Mouse (Mus musculus) fibroblast of lung, adult 2 months (primary cell): ENCODE data around the gene Dnajc11.

ENCODE experiments used
- DNase-seq: peaks from one replicate; pipeline ENCODE4 v3.0.0-alpha.2; 2011; ENCODE audit warnings: low read depth

The Dnajc11 gene

GRCm38 (mm10) chr4:151932576-151933504, 651 bp upstream of the Dnajc11 start:
- DNase-seq = no peak

GRCm38 (mm10) chr4:151934215-151934572, 703 bp downstream of the Dnajc11 start:
- no peak for DNase-seq

DNA sequence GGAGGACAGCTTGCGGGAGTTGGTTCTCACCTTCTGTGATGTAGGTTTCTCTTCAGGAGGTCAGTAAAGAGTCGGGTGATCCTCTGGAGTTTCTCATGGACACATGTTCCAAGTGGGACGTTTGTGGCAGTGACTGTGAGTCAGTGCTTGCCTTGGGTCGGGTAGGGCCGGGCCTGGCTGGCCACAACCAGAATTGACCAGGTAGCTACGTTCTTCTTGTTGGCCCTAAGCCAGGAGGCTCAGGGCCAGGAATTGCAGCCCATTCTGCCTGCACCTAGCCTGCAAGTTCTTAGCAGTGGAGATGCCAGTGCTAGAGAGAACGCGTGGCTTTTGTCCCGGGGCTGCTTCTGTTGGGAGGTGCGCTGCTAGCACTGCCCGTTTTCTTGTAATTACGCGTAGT, 4.0 kb downstream of the Dnajc11 start:
- no peak for DNase-seq

GRCm38 (mm10) chr4:151938089-151938488, 4.6 kb downstream of the Dnajc11 start:
- no peak for DNase-seq

DNA sequence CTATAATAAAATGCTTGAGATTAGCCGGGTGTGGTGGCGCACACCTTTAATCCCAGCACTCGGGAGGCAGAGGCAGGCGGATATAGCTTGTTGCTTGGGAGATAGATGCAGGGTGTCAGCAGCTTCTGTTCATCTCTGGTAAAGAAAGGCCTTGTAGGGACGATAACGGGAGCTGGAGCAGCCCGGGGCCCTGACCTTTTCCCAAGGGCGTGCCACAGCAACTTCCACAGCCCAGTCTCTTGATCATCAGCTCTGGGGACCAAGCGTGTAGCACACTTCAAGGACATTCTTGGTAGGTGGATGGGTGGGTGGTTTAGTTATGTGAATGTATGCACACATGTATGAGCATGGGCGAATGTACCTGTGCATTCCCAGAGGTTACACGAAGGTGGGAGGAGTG, 12.7 kb downstream of the Dnajc11 start:
- no peak for DNase-seq

DNA sequence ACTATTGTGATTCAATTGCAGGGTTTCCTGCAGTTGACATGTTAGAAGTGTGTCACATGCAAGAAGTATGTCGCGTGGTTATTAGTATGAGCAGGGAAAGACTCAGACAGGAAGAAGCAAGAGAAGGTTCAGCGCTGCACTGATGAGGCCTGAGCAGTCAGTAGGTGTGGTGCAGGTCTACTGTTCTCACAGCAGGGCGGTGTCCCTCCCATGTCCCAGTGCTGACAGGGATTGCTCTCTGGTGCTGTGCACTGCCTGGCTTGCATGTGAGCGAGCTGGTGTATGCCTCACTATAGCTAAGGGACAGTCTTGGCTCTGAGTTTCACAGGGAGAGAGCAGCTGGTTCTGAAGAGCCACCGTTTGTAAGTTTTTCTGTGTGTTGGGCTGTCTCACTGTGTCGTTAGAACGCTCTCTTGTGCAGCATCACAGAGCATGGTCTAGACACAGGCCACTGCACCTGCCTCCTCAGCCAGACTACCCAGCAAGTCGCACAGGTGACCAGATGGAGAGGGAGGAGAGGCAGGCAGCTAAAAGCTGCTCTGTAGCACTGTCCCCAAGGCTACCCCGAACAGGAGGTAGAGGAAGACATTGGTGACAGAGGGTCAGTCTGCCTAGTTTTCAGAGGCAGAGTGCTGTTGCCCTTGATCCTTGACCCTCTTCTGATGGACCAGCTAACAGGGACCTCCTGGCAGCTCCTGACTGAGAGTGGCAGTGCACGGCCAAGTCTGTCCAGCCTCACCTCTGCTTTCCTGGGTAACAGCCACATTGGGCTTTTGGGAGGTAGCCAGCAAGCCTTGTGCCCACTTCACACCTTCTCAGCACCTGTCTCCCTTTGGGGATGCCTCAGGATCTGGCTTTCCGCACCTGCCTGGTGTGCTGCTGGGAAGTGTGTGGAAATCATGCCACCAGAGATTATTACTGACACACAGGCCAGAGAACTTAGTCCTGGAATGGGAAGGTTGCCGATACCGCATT, 15.3 kb downstream of the Dnajc11 start:
- no peak for DNase-seq

DNA sequence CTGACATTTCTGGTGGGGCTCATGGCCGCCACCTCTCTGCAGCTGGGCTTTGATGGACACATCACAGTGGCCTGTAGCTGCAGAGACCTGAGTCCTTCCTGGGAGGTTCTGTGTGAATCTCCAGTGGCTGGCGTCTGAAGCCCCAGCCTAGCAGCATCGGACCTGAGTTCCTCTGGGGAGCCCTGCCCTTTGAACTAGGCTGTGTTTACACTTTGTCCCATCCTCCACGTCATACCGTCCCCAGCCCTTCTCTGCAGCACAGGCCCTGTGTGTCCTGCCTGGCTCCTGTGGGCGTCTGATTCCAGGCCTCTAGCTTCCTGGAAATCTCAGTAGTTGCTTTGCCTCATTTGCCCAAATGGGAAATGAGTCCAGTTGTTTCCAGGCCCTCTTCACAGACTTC, 19.7 kb downstream of the Dnajc11 start:
- DNase-seq = no peak

GRCm38 (mm10) chr4:151955791-151956190, 22.3 kb downstream of the Dnajc11 start:
- DNase-seq = no peak

DNA sequence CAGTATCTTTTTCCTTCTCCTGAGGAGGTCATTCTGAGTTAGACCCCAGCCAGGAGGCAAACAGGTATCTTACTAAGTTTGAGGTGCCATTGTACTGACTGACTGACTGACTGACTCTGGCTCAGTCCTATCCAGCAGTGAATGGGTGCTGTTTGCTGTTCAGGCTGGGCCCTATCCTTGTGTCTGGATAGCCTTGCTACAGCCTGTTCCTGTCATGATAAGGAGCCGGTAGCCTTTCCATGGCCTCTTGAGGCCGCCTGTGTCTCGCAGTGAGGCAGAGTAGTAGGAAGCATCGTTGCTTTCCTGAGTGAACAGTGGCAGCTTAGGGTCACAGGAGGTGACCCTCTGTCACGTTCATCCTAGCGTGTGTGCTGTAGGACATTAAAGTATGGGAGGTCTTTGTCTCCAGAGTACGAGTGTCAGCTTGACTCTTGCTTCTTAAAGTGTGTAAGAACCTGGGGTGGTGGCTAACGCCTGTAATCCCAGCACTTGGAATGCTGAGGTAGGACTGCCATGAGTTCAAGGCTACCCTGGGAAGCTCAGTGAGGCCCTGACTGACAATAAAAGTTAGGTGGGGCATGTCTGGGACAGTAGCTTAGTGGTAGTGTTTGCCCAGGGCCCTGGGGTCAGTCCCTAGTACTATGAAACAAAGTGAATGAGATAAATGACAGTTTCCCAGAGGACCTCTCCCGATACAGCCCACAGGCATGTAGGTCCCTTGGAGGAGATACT, 24.3 kb downstream of the Dnajc11 start:
- DNase-seq = no peak

GRCm38 (mm10) chr4:151959849-151960512, 26.5 kb downstream of the Dnajc11 start:
- DNase-seq = no peak

DNA sequence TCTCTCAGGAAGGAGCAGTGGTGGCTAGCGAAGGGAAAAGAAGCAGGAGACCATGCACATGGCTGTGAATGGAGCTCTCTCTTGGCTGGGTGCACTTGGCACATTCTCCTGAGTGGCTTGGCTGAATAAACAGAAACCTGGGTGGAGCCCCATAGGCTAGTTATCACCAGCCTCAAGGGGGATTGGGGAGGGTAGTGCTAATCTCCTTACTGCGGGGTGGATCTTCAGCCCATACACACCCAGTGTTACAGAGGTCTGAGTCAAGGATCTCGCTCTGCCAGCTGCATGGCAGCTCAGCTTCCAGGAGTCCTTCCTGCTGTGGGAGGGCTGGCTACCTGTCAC, 27.0 kb downstream of the Dnajc11 start:
- no peak for DNase-seq

GRCm38 (mm10) chr4:151962817-151963216, 29.3 kb downstream of the Dnajc11 start:
- DNase-seq = no peak

DNA sequence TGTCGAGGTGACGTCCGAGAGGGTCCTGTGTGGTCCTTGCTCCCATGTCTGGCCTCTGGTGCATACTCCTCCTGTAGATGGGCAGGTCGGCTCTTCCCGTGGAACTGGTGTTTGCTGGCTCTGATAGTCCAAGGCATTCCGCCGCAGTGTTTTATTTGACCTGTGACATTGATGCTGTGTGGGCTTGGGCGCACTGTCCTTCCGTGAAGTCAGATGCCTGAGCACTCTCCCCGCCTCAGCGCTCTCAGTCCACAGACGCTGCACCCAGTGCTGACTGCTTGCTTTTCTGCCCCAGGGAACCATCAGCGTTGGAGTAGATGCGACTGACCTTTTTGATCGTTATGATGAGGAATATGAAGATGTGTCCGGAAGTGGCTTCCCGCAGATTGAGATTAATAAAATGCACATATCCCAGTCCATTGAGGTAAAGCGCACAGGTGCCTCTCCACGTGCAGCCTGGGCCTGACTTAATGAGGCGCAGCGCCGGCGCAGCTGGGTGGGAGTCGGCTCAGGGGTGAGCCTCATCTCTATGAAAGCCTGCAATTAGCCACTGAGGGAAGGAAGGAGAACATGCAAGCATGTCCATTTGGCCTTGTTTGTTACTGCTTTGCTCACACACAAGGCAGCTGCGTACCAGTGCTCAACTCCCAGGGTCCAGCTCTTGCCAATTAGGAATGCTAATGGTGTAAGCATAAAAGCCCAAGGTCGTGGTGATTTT, 34.9 kb downstream of the Dnajc11 start:
- no peak for DNase-seq

DNA sequence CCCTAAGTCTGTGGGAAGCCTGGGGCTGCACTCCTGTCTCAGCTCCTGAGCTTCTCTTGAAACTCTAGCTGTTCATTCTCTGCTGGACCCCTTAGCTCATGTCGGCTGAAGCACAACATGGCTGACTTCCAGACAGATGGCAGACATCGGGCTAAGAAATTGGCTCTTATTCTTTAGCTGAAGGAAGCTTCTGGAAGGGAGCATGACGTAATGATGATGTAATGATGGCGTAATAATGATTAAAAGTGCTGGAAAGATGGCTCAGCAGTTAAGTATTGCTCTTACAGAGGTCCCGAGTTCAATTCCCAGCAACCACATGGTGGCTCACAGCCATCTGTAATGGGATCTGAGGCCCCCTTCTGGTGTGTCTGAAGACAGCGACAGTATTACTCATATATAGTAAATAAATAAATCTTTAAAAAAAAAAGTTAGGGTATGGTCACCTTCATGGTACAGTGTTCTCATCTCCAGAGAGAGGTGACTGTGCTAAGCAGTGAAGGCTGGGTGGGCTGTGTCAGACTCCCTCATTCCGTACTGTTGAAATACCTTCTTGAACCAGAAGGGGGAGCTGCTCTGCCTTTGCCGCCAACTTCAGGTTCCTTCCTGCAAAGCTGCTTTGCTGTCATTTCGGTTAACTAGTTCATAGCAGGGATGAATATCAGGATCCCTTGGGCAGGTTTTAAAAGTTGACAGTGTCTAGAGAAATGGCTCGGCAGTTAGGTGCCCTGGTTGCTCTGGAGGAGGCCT, 38.9 kb downstream of the Dnajc11 start:
- no peak for DNase-seq

GRCm38 (mm10) chr4:151975441-151975840, 42.0 kb downstream of the Dnajc11 start:
- DNase-seq = no peak

GRCm38 (mm10) chr4:151977748-151978147, 44.3 kb downstream of the Dnajc11 start:
- no peak for DNase-seq

DNA sequence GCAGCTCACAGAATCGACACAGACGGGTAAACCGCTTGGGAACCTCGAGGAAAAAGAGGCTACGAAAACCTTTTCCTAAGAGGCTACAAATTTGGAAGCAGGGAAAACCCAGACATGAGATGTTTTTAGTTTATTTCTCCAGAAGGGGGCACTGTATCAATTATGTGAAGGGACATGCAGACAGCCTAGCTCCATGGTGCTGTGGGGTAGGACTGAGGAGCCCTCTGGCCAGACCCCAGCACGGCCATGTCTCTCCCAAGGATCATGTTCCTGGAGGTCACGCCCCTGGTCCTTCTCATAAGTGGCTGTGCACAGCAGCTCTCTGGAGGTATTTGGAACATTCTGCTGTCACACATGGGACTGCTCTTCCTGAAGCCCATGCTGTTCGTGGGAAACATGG, 47.2 kb downstream of the Dnajc11 start:
- DNase-seq = no peak

GRCm38 (mm10) chr4:151981363-151981762, 47.9 kb downstream of the Dnajc11 start:
- no peak for DNase-seq

DNA sequence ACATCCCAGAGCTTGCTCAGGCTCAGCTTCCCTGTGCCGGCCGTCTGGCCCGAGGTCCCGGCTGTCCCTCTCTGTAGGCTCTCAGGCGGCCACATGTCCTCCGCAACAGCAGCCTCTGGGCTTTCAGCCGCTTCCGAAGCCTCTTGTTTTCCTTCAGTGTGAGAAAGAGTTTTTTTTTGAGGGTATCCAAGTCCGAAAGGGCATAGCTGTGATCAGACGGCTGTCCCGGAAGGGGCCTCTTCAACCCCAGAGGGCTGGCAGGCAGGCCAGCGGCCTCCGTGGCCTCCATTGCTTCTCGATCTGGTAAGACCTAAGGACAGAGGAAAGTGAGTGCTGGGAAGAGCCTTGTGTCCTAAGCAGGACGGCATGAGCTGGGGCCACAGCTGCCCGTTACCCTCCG, 49.6 kb downstream of the Dnajc11 start:
- no peak for DNase-seq

DNA sequence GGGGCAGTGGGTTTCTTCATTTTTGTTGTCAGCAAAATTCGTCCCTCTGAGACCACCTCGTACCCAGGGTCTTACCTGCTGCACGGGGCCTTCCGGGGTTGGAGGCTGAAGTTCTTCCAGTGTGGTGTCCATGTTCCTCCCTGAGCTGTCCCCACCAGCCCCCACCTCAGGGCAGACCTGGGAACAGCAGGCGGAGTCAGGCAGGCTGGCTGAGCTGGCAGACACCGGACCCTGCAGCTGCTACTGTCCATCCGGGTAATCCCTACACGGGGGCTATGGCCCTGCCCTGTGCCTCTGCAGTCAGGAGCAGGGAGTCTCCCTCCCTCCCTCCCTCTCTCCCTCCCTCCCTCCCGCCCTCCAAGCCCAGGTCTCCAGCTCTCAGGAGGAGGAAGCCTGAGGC, 50.1 kb downstream of the Dnajc11 start:
- DNase-seq = no peak
